Mouse (Mus musculus): Measurements from ENCODE around the gene Mup7. TPM values are rescaled to one million over a fixed set of nuclear protein-coding genes. Genes with fewer than 3 reads are reported as not detected.
"Not testable (repeated sequence)": the region's sequence is repeated elsewhere in the genome, so short reads cannot be mapped to it uniquely, and the experiment has no call there.

Mup7 gene
- total RNA-seq (2014; rRNA removed): not detected in 2 replicates
- polyA plus RNA-seq (2015; fragmentation: Nextera tagmentation; extraction: Ambion mirVana): not detected in 2 replicates

GRCm38 (mm10) chr4:60070375-60070774 lies at the start of gene Mup7:
TSS of gene Mup7 (minus strand) at chr4:60070475.
- WGBS: 73% methylated on average over 2 of the region's 2 CpGs
- not testable (repeated sequence) for DNase-seq (ENCODE audit: low spot score); H3K4me3 ChIP-seq (ENCODE audit: low read length); H3K9ac ChIP-seq (replicated peaks; ENCODE audit: low read length); H3K27me3 ChIP-seq (ENCODE audit: insufficient read depth, low read length); H3K4me1 ChIP-seq (ENCODE audit: insufficient read depth, low read length); H3K4me2 ChIP-seq (ENCODE audit: low read depth, low read length); H3K27ac ChIP-seq; H3K36me3 ChIP-seq (ENCODE audit: insufficient read depth, low read length); ATAC-seq; H3K9me3 ChIP-seq (ENCODE audit: low read length)

- H3K4me3 ChIP-seq (ENCODE audit: low read length); H3K4me2 ChIP-seq (ENCODE audit: low read depth, low read length); H3K9me3 ChIP-seq (ENCODE audit: low read length); H3K27me3 ChIP-seq (ENCODE audit: insufficient read depth, low read length); H3K9ac ChIP-seq (replicated peaks; ENCODE audit: low read length); H3K27ac ChIP-seq; DNase-seq (ENCODE audit: low spot score); ATAC-seq; H3K36me3 ChIP-seq (ENCODE audit: insufficient read depth, low read length); H3K4me1 ChIP-seq (ENCODE audit: insufficient read depth, low read length): not testable (repeated sequence)
- 75% methylated on average over 3 of the region's 3 CpGs for WGBS
Observed at GRCm38 (mm10) chr4:60079865-60080264, 9.6 kb upstream of the Mup7 start.

- H3K27me3 ChIP-seq (ENCODE audit: insufficient read depth, low read length); H3K9me3 ChIP-seq (ENCODE audit: low read length); H3K9ac ChIP-seq (replicated peaks; ENCODE audit: low read length); DNase-seq (ENCODE audit: low spot score); H3K4me2 ChIP-seq (ENCODE audit: low read depth, low read length); H3K4me3 ChIP-seq (ENCODE audit: low read length); H3K27ac ChIP-seq; ATAC-seq; H3K36me3 ChIP-seq (ENCODE audit: insufficient read depth, low read length); H3K4me1 ChIP-seq (ENCODE audit: insufficient read depth, low read length): not testable (repeated sequence)
- 58% methylated on average over 13 of the region's 13 CpGs for WGBS
Observed at GRCm38 (mm10) chr4:60029334-60030111, 40.8 kb downstream of the Mup7 start.

- not testable (repeated sequence) for H3K9ac ChIP-seq (replicated peaks; ENCODE audit: low read length); H3K4me3 ChIP-seq (ENCODE audit: low read length); H3K27ac ChIP-seq; DNase-seq (ENCODE audit: low spot score); H3K9me3 ChIP-seq (ENCODE audit: low read length); H3K36me3 ChIP-seq (ENCODE audit: insufficient read depth, low read length); H3K27me3 ChIP-seq (ENCODE audit: insufficient read depth, low read length); H3K4me1 ChIP-seq (ENCODE audit: insufficient read depth, low read length); ATAC-seq; H3K4me2 ChIP-seq (ENCODE audit: low read depth, low read length)
- 93% methylated on average over 7 of the region's 7 CpGs for WGBS
Observed at GRCm38 (mm10) chr4:60020141-60020540, 50.1 kb downstream of the Mup7 start.

Other genes starting within 250 kb of the Mup7 start
- not detected in 2 replicates for gene Slc46a2, start 155.4 kb downstream of the Mup7 start, total RNA-seq (2014; rRNA removed)
- gene Slc46a2, start 155.4 kb downstream of the Mup7 start, polyA plus RNA-seq (2015; fragmentation: Nextera tagmentation; extraction: Ambion mirVana): 0.05 TPM in 1 of 2 replicates, not detected in the other
- gene Mup4, start 109.8 kb downstream of the Mup7 start, total RNA-seq (2014; rRNA removed): not detected in 2 replicates
- not detected in 2 replicates for gene Mup4, start 109.8 kb downstream of the Mup7 start, polyA plus RNA-seq (2015; fragmentation: Nextera tagmentation; extraction: Ambion mirVana)
- not detected in 2 replicates for gene Mup6, start 106.2 kb downstream of the Mup7 start, total RNA-seq (2014; rRNA removed)
- 0.19 and 0.20 TPM in 2 replicates for gene Mup6, start 106.2 kb downstream of the Mup7 start, polyA plus RNA-seq (2015; fragmentation: Nextera tagmentation; extraction: Ambion mirVana)
- not detected in 2 replicates for gene Mup2, start 83.8 kb upstream of the Mup7 start, total RNA-seq (2014; rRNA removed)
- gene Mup2, start 83.8 kb upstream of the Mup7 start, polyA plus RNA-seq (2015; fragmentation: Nextera tagmentation; extraction: Ambion mirVana): not detected in 2 replicates
- gene Mup8, start 152.1 kb upstream of the Mup7 start, total RNA-seq (2014; rRNA removed): not detected in 2 replicates
- gene Mup8, start 152.1 kb upstream of the Mup7 start, polyA plus RNA-seq (2015; fragmentation: Nextera tagmentation; extraction: Ambion mirVana): not detected in 2 replicates